Mouse (Mus musculus): ENCODE measurements around the gene Iqgap3.

DNA sequence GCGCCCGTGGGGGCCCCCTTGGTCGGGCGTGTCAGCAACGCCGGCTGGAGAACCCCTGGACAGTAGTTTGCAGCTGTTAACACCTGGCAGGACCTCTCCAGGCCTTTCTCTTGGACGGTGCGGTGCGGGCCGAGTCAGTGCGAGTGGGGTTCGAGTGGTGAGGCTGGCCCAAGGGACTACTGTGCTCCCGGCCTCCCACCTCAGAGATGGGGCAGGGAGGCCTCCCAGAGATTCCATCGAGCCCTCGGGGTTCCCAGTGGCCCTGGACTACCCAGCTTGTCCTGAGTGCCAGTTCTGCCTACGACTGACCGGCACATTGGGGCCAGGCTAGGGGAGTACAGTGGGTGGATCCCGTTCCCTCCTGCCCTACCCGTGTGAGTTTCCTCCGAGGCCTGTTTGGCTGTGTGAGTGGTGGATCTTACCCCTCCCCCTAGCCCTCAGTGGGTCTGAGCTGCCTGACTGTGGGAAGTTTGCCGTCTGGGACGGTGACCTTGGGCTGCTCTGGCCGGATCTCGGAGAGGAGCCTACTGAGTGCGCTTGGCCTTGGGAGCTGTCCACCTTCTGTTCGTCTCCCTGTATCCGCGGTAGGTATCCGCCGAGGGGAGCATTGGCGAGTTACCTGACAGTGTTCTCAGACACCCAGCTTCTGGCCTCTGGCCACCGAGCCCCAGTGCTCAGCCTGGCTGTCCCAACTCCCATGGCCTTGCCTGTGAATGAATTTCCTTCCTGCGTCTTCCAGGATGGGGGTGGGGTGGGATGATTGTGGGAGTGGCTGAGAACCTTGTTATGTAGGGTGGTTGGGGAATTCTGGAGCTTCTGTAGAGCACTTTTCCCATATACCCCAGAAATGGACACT, 61.4 kb downstream of the Iqgap3 start:
- TF ChIP-seq CTCF (IDR thresholded peaks at IDR 0.05; ENCODE audit: borderline replicate concordance, insufficient read depth, low read depth, low read length): no peak
- 0 out of 2 replicates have a peak, but pooled peaks have one; percentile 20 for TF ChIP-seq POLR2A (IDR thresholded peaks at IDR 0.05; ENCODE audit: borderline replicate concordance, insufficient read depth, low read length)

Measured in cerebellum, adult 2 months (tissue).